Comparison of ENCODE assay signal across 9 mouse cellular contexts in the genomic region with DNA sequence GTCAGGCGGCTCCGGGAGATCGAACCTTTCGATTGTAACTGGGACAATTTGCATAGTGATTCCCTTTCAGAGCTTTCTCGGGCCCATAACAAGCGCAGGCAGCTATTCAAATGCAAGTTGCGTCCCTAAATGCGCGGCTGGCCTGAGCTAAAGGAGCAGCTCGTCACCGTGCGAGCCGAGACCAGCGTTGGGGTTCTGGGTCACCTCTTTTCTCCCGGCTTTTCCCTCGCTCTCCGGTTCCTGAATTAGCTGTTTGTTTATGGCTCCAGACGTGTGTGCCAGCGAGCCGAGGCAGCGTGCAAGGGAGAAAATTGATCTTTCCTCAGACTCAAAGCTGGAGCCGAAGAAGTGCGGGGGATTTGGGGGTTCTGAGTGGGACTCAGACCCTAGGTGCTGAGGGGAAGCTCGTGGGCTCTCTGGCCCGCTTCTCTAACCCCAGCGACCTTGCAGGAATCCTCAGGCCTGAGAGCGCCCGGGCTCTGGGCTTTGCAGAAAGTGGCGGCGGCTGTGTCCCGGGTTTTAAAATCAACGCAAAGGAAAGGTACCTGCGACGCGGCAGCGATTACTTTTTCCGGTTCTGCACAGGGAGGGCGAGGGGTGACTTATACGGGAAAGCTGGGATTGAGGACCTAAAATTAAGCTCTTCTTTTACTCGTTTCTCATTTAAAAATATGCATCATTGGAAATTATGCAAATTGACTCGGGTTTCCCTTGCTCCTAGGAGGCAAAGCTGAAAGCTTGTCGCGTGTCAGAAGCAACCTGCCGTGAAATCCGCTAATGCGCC. TPM values are rescaled to one million over a fixed set of nuclear protein-coding genes. Genes with fewer than 3 reads are reported as not detected.
A peak's percentile ranks its signal among the peaks of the same experiment; 100 is the strongest.
DNase-seq lines count a peak whose midpoint lies in the region; ATAC-seq lines count a peak whose summit lies in the region.
"Had no signal": no experiment of that assay in that cellular context is flagged by ENCODE, and none has a peak within 500 bp of the region (broad histone marks: within the 10 kb centered on the region; RNA-seq: fewer than 3 reads in every experiment).

No protein-coding gene starts in this region.

- peak overlapping the region; percentile 74 for H3K4me2 ChIP-seq in kidney, embryonic 15.5 days
- peak overlapping the region; percentile 87 for H3K4me2 ChIP-seq in intestine, embryonic 16.5 days (ENCODE audit: low read depth, low read length)
- peak overlapping the region; percentile 44 for H3K4me2 ChIP-seq in neural tube, embryonic 14.5 days (ENCODE audit: low read depth, low read length)

- H3K9ac ChIP-seq in kidney, embryonic 15.5 days: no peak overlapping the region
- peak overlapping the region; percentile 48; the same call in 1 of the 2 replicates for H3K9ac ChIP-seq in intestine, embryonic 16.5 days (ENCODE audit: low read depth, low read length)
- H3K9ac ChIP-seq in neural tube, embryonic 14.5 days (replicated peaks; ENCODE audit: low read depth, low read length): 0 out of 2 replicates have a peak overlapping the region, but pooled peaks have one; percentile 16

- H3K9me3 ChIP-seq in kidney, embryonic 15.5 days (replicated peaks): no peaks in the 10 kb centered on the region
- no peaks in the 10 kb centered on the region for H3K9me3 ChIP-seq in embryonic facial prominence, embryonic 10.5 days
- no peaks in the 10 kb centered on the region for H3K9me3 ChIP-seq in intestine, embryonic 16.5 days (ENCODE audit: control insufficient read depth, low read length)
- no peaks in the 10 kb centered on the region for H3K9me3 ChIP-seq in neural tube, embryonic 14.5 days (ENCODE audit: control insufficient read depth, low read length)

- peaks cover 96% of the 10 kb centered on the region for H3K27me3 ChIP-seq in kidney, embryonic 15.5 days
- peaks cover 94% of the 10 kb centered on the region for H3K27me3 ChIP-seq in embryonic facial prominence, embryonic 10.5 days (replicated peaks; ENCODE audit: low read depth, poor library complexity, severe bottlenecking)
- H3K27me3 ChIP-seq in intestine, embryonic 16.5 days (replicated peaks; ENCODE audit: control insufficient read depth, insufficient read depth, low read length): peaks cover 59% of the 10 kb centered on the region
- H3K27me3 ChIP-seq in neural tube, embryonic 14.5 days (ENCODE audit: control insufficient read depth, insufficient read depth, low read length): peaks cover 31% of the 10 kb centered on the region

- under 1% methylated on average over 46 of the region's 46 CpGs for WGBS in kidney, embryonic 15.5 days
- WGBS in embryonic facial prominence, embryonic 10.5 days: under 1% methylated on average over 46 of the region's 46 CpGs
- under 1% methylated on average over 46 of the region's 46 CpGs for WGBS in intestine, embryonic 16.5 days
- WGBS in neural tube, embryonic 14.5 days: under 1% methylated on average over 46 of the region's 46 CpGs

- ATAC-seq in kidney, embryonic 15.5 days (replicated peaks; ENCODE audit: low FRiP score): no peak
- no peak for ATAC-seq in intestine, embryonic 16.5 days
- no peak for ATAC-seq in neural tube, embryonic 14.5 days (ENCODE audit: low read depth)

- DNase-seq in kidney, postnatal 10 days: no peak
- peak; percentile 56 for DNase-seq in embryonic facial prominence, embryonic 10.5 days (ENCODE audit: low spot score)
- DNase-seq in frontal cortex, postnatal 14 days (ENCODE audit: low spot score in 2 of 2): no peak
- DNase-seq in layer of hippocampus, adult 11-12 months (ENCODE audit: low spot score): no peak
- DNase-seq in urinary bladder, postnatal 25 days (ENCODE audit: low spot score): no peak
- DNase-seq: gastrocnemius, postnatal 36 days had no signal

- H3K36me3 ChIP-seq in kidney, embryonic 15.5 days: no peaks in the 10 kb centered on the region
- no peaks in the 10 kb centered on the region for H3K36me3 ChIP-seq in embryonic facial prominence, embryonic 10.5 days (replicated peaks)
- H3K36me3 ChIP-seq in intestine, embryonic 16.5 days (ENCODE audit: control insufficient read depth, insufficient read depth, low read length): no peaks in the 10 kb centered on the region
- H3K36me3 ChIP-seq in neural tube, embryonic 14.5 days (ENCODE audit: control insufficient read depth, insufficient read depth, low read length): no peaks in the 10 kb centered on the region

- H3K4me1 ChIP-seq in kidney, embryonic 15.5 days: peaks cover 21% of the 10 kb centered on the region
- peaks cover 26% of the 10 kb centered on the region for H3K4me1 ChIP-seq in embryonic facial prominence, embryonic 10.5 days
- H3K4me1 ChIP-seq in intestine, embryonic 16.5 days (ENCODE audit: control insufficient read depth, insufficient read depth, low read length): peaks cover 8% of the 10 kb centered on the region; the same call in 1 of the 2 replicates
- peaks cover 10% of the 10 kb centered on the region; the same call in 1 of the 2 replicates for H3K4me1 ChIP-seq in neural tube, embryonic 14.5 days (ENCODE audit: control insufficient read depth, insufficient read depth, low read length)

- peak overlapping the region; percentile 41 for H3K4me3 ChIP-seq in kidney, embryonic 15.5 days (replicated peaks)
- peak overlapping the region; percentile 57 for H3K4me3 ChIP-seq in embryonic facial prominence, embryonic 10.5 days
- H3K4me3 ChIP-seq in intestine, embryonic 16.5 days (ENCODE audit: low read length): peak overlapping the region; percentile 48
- H3K4me3 ChIP-seq in neural tube, embryonic 14.5 days (ENCODE audit: low read depth, low read length): peak overlapping the region; percentile 24

- no peak overlapping the region for H3K27ac ChIP-seq in kidney, embryonic 15.5 days
- H3K27ac ChIP-seq in embryonic facial prominence, embryonic 10.5 days (replicated peaks): peak overlapping the region; percentile 57
- no peak overlapping the region for H3K27ac ChIP-seq in intestine, embryonic 16.5 days (ENCODE audit: low read length)
- H3K27ac ChIP-seq in neural tube, embryonic 14.5 days (ENCODE audit: low read depth, low read length): 0 out of 2 replicates have a peak overlapping the region, but pooled peaks have one; percentile 28

RNA-seq across cellular contexts. Expression of a gene that starts 13.1 kb away (rescaled TPM):
- 0.10 and 0.13 TPM in 2 replicates for polyA plus RNA-seq in kidney, embryonic 15.5 days (2015; fragmentation: Nextera tagmentation; extraction: Ambion mirVana)
- polyA plus RNA-seq in embryonic facial prominence, embryonic 10.5 days (2016; fragmentation: Nextera tagmentation; extraction: Ambion mirVana): 2.9 and 4.2 TPM in 2 replicates
- polyA plus RNA-seq in intestine, embryonic 16.5 days (2015; fragmentation: Nextera tagmentation; extraction: Ambion mirVana): 0.82 and 0.92 TPM in 2 replicates
- polyA plus RNA-seq in neural tube, embryonic 14.5 days (2014; fragmentation: Nextera tagmentation; extraction: Ambion mirVana): 3.5 and 4.6 TPM in 2 replicates

Comparison
In these comparisons a context has a peak if more than half of its experiments do, and no peak if none do; other contexts are left out.
1. H3K27ac ChIP-seq: peak in embryonic facial prominence, embryonic 10.5 days (single experiment) and neural tube, embryonic 14.5 days (single experiment); none in kidney, embryonic 15.5 days (single experiment) and intestine, embryonic 16.5 days (single experiment).
2. Peak in every context shown above with its lines, with median percentiles within 50 percentile points of each other: H3K4me2 ChIP-seq and H3K4me3 ChIP-seq.